Mouse (Mus musculus): Measurements from ENCODE around the gene Ptpn5. TPM values are rescaled to one million over a fixed set of nuclear protein-coding genes. Genes with fewer than 3 reads are reported as not detected.

Gene Ptpn5
- polyA plus RNA-seq, 1 experiment from 2014 or later: 30.9 TPM

- no peak overlapping the region for H3K4me3 ChIP-seq
- no peaks in the 10 kb centered on the region for H3K27me3 ChIP-seq (ENCODE audit: insufficient read depth, poor library complexity, severe bottlenecking)
- 0 out of 2 replicates have a peak overlapping the region, but pooled peaks have one; percentile 23 for H3K27ac ChIP-seq
- no peak for DNase-seq (ENCODE audit: low spot score)
- no peaks in the 10 kb centered on the region for H3K9me3 ChIP-seq
- H3K4me1 ChIP-seq (replicated peaks): peaks cover 5% of the 10 kb centered on the region
- 59% methylated on average over 18 of the region's 18 CpGs for WGBS
- no peaks in the 10 kb centered on the region for H3K36me3 ChIP-seq
These were observed 59.7 kb downstream of the Ptpn5 start for GRCm38 (mm10) chr7:47073536-47074521.

- Histone ChIP-seq H3K27me3 (ENCODE audit: insufficient read depth, poor library complexity, severe bottlenecking) (no peaks in the 10 kb centered on the region), H3K36me3 (no peaks in the 10 kb centered on the region), H3K4me1 (replicated peaks) (peaks cover 5% of the 10 kb centered on the region), H3K9me3 (no peaks in the 10 kb centered on the region), H3K27ac (no peak overlapping the region), H3K4me3 (no peak overlapping the region)
- no peak for DNase-seq (ENCODE audit: low spot score)
- WGBS: 75% methylated on average over 5 of the region's 5 CpGs
These were observed 60.9 kb downstream of the Ptpn5 start for GRCm38 (mm10) chr7:47072551-47072950.

- H3K27ac ChIP-seq: no peak overlapping the region
- WGBS: 69% methylated on average over 5 of the region's 5 CpGs
- H3K27me3 ChIP-seq (ENCODE audit: insufficient read depth, poor library complexity, severe bottlenecking): no peaks in the 10 kb centered on the region
- no peaks in the 10 kb centered on the region for H3K4me1 ChIP-seq (replicated peaks)
- peak; percentile 35 for DNase-seq (ENCODE audit: low spot score)
- H3K4me3 ChIP-seq: no peak overlapping the region
- H3K36me3 ChIP-seq: no peaks in the 10 kb centered on the region
- H3K9me3 ChIP-seq: no peaks in the 10 kb centered on the region
These were observed 65.6 kb downstream of the Ptpn5 start for GRCm38 (mm10) chr7:47067879-47068278.

GRCm38 (mm10) chr7:47066942-47067341 is 66.5 kb downstream of the Ptpn5 start:
- DNase-seq (ENCODE audit: low spot score): no peak
- Histone ChIP-seq H3K27me3 (ENCODE audit: insufficient read depth, poor library complexity, severe bottlenecking) (no peaks in the 10 kb centered on the region), H3K36me3 (no peaks in the 10 kb centered on the region), H3K9me3 (no peaks in the 10 kb centered on the region), H3K4me3 (no peak overlapping the region), H3K27ac (no peak overlapping the region), H3K4me1 (replicated peaks) (no peaks in the 10 kb centered on the region)
- WGBS: 87% methylated on average over 3 of the region's 3 CpGs

- no peak for DNase-seq (ENCODE audit: low spot score)
- H3K27ac ChIP-seq: no peak overlapping the region
- no peaks in the 10 kb centered on the region for H3K27me3 ChIP-seq (ENCODE audit: insufficient read depth, poor library complexity, severe bottlenecking)
- H3K4me3 ChIP-seq: no peak overlapping the region
- H3K9me3 ChIP-seq: no peaks in the 10 kb centered on the region
- no peaks in the 10 kb centered on the region for H3K4me1 ChIP-seq (replicated peaks)
- 85% methylated on average over 5 of the region's 5 CpGs for WGBS
- H3K36me3 ChIP-seq: no peaks in the 10 kb centered on the region
These were observed 71.9 kb downstream of the Ptpn5 start for GRCm38 (mm10) chr7:47061560-47061959.

- no peaks in the 10 kb centered on the region for H3K27me3 ChIP-seq (ENCODE audit: insufficient read depth, poor library complexity, severe bottlenecking)
- 82% methylated on average over 7 of the region's 7 CpGs for WGBS
- H3K36me3 ChIP-seq: peaks cover 3% of the 10 kb centered on the region; the same call in 1 of the 2 replicates
- no peak overlapping the region for H3K27ac ChIP-seq
- no peak overlapping the region for H3K4me3 ChIP-seq
- no peaks in the 10 kb centered on the region for H3K4me1 ChIP-seq (replicated peaks)
- no peaks in the 10 kb centered on the region for H3K9me3 ChIP-seq
- no peak for DNase-seq (ENCODE audit: low spot score)
These were observed 74.1 kb downstream of the Ptpn5 start for GRCm38 (mm10) chr7:47059339-47059738.

- 89% methylated on average over 4 of the region's 4 CpGs for WGBS
- H3K36me3 ChIP-seq: peaks cover 14% of the 10 kb centered on the region
- H3K9me3 ChIP-seq: no peaks in the 10 kb centered on the region
- H3K27ac ChIP-seq: no peak overlapping the region
- H3K27me3 ChIP-seq (ENCODE audit: insufficient read depth, poor library complexity, severe bottlenecking): 0 out of 2 replicates have a peak, but pooled peaks cover 3% of the 10 kb centered on the region
- DNase-seq (ENCODE audit: low spot score): no peak
- peaks cover 18% of the 10 kb centered on the region for H3K4me1 ChIP-seq (replicated peaks)
- H3K4me3 ChIP-seq: no peak overlapping the region
These were observed 77.2 kb downstream of the Ptpn5 start for GRCm38 (mm10) chr7:47056273-47056672.

GRCm38 (mm10) chr7:47055744-47056143 is 77.7 kb downstream of the Ptpn5 start:
- Histone ChIP-seq H3K36me3 (peaks cover 14% of the 10 kb centered on the region), H3K9me3 (no peaks in the 10 kb centered on the region), H3K4me1 (replicated peaks) (peaks cover 23% of the 10 kb centered on the region), H3K4me3 (no peak overlapping the region), H3K27ac (no peak overlapping the region), H3K27me3 (ENCODE audit: insufficient read depth, poor library complexity, severe bottlenecking) (0 out of 2 replicates have a peak, but pooled peaks cover 3% of the 10 kb centered on the region)
- no peak for DNase-seq (ENCODE audit: low spot score)
- WGBS: 84% methylated on average over 9 of the region's 9 CpGs

GRCm38 (mm10) chr7:47054666-47055065 is 78.8 kb downstream of the Ptpn5 start:
- Histone ChIP-seq H3K27ac (no peak overlapping the region), H3K4me1 (replicated peaks) (peaks cover 30% of the 10 kb centered on the region), H3K27me3 (ENCODE audit: insufficient read depth, poor library complexity, severe bottlenecking) (0 out of 2 replicates have a peak, but pooled peaks cover 5% of the 10 kb centered on the region), H3K9me3 (no peaks in the 10 kb centered on the region), H3K36me3 (peaks cover 14% of the 10 kb centered on the region), H3K4me3 (no peak overlapping the region)
- no peak for DNase-seq (ENCODE audit: low spot score)
- WGBS: 84% methylated on average over 2 of the region's 2 CpGs

GRCm38 (mm10) chr7:47053287-47053686 is 80.2 kb downstream of the Ptpn5 start:
- 94% methylated on average over 15 of the region's 15 CpGs for WGBS
- Histone ChIP-seq H3K9me3 (no peaks in the 10 kb centered on the region), H3K27me3 (ENCODE audit: insufficient read depth, poor library complexity, severe bottlenecking) (peaks cover 7% of the 10 kb centered on the region; the same call in 1 of the 2 replicates), H3K27ac (no peak overlapping the region), H3K4me3 (no peak overlapping the region), H3K36me3 (peaks cover 14% of the 10 kb centered on the region), H3K4me1 (replicated peaks) (peaks cover 30% of the 10 kb centered on the region)
- DNase-seq (ENCODE audit: low spot score): no peak

- no peak for DNase-seq (ENCODE audit: low spot score)
- 49% methylated on average over 3 of the region's 3 CpGs for whole genome bisulfite sequencing
- 0 out of 2 replicates have a peak overlapping the region, but pooled peaks have one; percentile 19 for H3K27ac ChIP-seq
- no peaks in the 10 kb centered on the region for H3K9me3 ChIP-seq
- H3K27me3 ChIP-seq (ENCODE audit: insufficient read depth, poor library complexity, severe bottlenecking): peaks cover 7% of the 10 kb centered on the region; the same call in 1 of the 2 replicates
- H3K36me3 ChIP-seq: peaks cover 14% of the 10 kb centered on the region
- peaks cover 30% of the 10 kb centered on the region for H3K4me1 ChIP-seq (replicated peaks)
- no peak overlapping the region for H3K4me3 ChIP-seq
These were observed 81.2 kb downstream of the Ptpn5 start for GRCm38 (mm10) chr7:47052276-47052675.

GRCm38 (mm10) chr7:47051404-47052151 is 81.9 kb downstream of the Ptpn5 start:
- no peaks in the 10 kb centered on the region for H3K9me3 ChIP-seq
- peak overlapping the region; percentile 93; the same call in 1 of the 2 replicates for H3K27ac ChIP-seq
- H3K4me3 ChIP-seq: peak overlapping the region; percentile 78
- H3K36me3 ChIP-seq: peaks cover 14% of the 10 kb centered on the region
- H3K4me1 ChIP-seq (replicated peaks): peaks cover 30% of the 10 kb centered on the region
- DNase-seq (ENCODE audit: low spot score): no peak
- WGBS: 18% methylated on average over 2 of the region's 2 CpGs
- peaks cover 7% of the 10 kb centered on the region; the same call in 1 of the 2 replicates for H3K27me3 ChIP-seq (ENCODE audit: insufficient read depth, poor library complexity, severe bottlenecking)

Measured in hindbrain, embryonic 10.5 days (tissue).